Mouse (Mus musculus) CH12.LX (cell line): ENCODE measurements around the gene Nmnat2. TPM values are rescaled to one million over a fixed set of nuclear protein-coding genes. Genes with fewer than 3 reads are reported as not detected.

Experiments used
- DNase-seq: peaks from one replicate; pipeline ENCODE4 v3.0.0-alpha.2; 2013; ENCODE audit errors: extremely low read depth
- H3K27ac ChIP-seq: 2 replicates; pipeline ENCODE4 v1.5.1; 2012; ENCODE audit warnings: low read depth, mild to moderate bottlenecking, control low read depth, moderate library complexity; ENCODE audit not compliant: insufficient read depth
- H3K27me3 ChIP-seq: replicated peaks from 2 replicates; pipeline ENCODE3; 2012; ENCODE audit warnings: inconsistent platforms
- H3K36me3 ChIP-seq, 2 experiments: replicated peaks in 1 of 2; 2 replicates each; pipeline versions ENCODE3 to v1.6.1; 2012; ENCODE audit warnings: inconsistent platforms in 1 of 2, low read length in 1 of 2, mild to moderate bottlenecking in 1 of 2, mixed read lengths in 1 of 2, moderate library complexity in 1 of 2; ENCODE audit not compliant: control insufficient read depth in 1 of 2, insufficient read depth in 1 of 2
- H3K4me1 ChIP-seq, 2 experiments: 2 replicates each; pipeline ENCODE4 v1.6.1; 2012; ENCODE audit warnings: inconsistent platforms in 1 of 2, moderate library complexity in 1 of 2; ENCODE audit not compliant: insufficient read depth in 2 of 2, control insufficient read depth in 1 of 2
- H3K4me2 ChIP-seq: 2 replicates; pipeline ENCODE4 v1.6.1; 2012; ENCODE audit warnings: low read depth, mild to moderate bottlenecking, control low read depth; ENCODE audit not compliant: poor library complexity, insufficient read depth, severe bottlenecking
- H3K4me3 ChIP-seq, 3 experiments: fragments of 150-350 bp in 1 of 3; sonication (generic) in 1 of 3; replicated peaks in 1 of 3; 2 replicates each; pipeline versions ENCODE3 to v1.5.1; 2011 to 2012; ENCODE audit warnings: low read depth in 2 of 3, low read length in 2 of 3, mild to moderate bottlenecking in 2 of 3, moderate library complexity in 2 of 3, control low read depth in 1 of 3, improper control_type of control experiment in 1 of 3, inconsistent platforms in 1 of 3, mixed read lengths in 1 of 3; ENCODE audit not compliant: poor library complexity in 1 of 3
- H3K79me2 ChIP-seq: replicated peaks from 2 replicates; pipeline ENCODE4 v1.6.1; 2012; ENCODE audit warnings: mild to moderate bottlenecking, moderate library complexity; ENCODE audit not compliant: control insufficient read depth, poor library complexity, insufficient read depth, severe bottlenecking; ENCODE audit errors: extremely low read depth
- H3K9ac ChIP-seq: 2 replicates; pipeline ENCODE4 v1.6.1; 2012; ENCODE audit warnings: low read depth, mild to moderate bottlenecking, control low read depth, moderate library complexity; ENCODE audit not compliant: insufficient read depth
- H3K9me3 ChIP-seq: replicated peaks from 2 replicates; pipeline ENCODE3; 2012; ENCODE audit warnings: low read length, inconsistent platforms, mixed read lengths
- EP300 ChIP-seq: IDR thresholded peaks from 2 replicates; pipeline ENCODE4 v1.6.1; 2011; ENCODE audit warnings: low read length, improper control_type of control experiment
- MAZ ChIP-seq: IDR thresholded peaks from 2 replicates; pipeline ENCODE4 v1.6.1; 2012; ENCODE audit warnings: low read depth, mild to moderate bottlenecking, inconsistent platforms, low read length, improper control_type of control experiment, moderate library complexity
- MXI1 ChIP-seq: IDR thresholded peaks from 2 replicates; pipeline ENCODE4 v1.6.1; 2011; ENCODE audit warnings: mild to moderate bottlenecking, low read depth, low read length, improper control_type of control experiment
- MYC ChIP-seq: IDR thresholded peaks from 2 replicates; pipeline ENCODE4 v1.6.1; 2011; ENCODE audit warnings: low read depth, mild to moderate bottlenecking, improper control_type of control experiment, low read length
- NELFE ChIP-seq: IDR thresholded peaks from 2 replicates; pipeline ENCODE4 v1.6.1; 2011; ENCODE audit warnings: low read depth, low read length, improper control_type of control experiment
- POLR2A ChIP-seq: IDR thresholded peaks from 2 replicates; pipeline ENCODE4 v1.6.1; 2011; ENCODE audit warnings: low read depth, mild to moderate bottlenecking, improper control_type of control experiment, low read length
- SIN3A ChIP-seq: IDR thresholded peaks from 2 replicates; pipeline ENCODE4 v1.6.1; 2012; ENCODE audit warnings: low read length, improper control_type of control experiment, inconsistent platforms
- ZKSCAN1 ChIP-seq: IDR thresholded peaks from 2 replicates; pipeline ENCODE4 v1.6.1; 2012; ENCODE audit warnings: low read depth, inconsistent platforms, low read length, improper control_type of control experiment, borderline replicate concordance
- ZMIZ1 ChIP-seq: IDR thresholded peaks from 2 replicates; pipeline ENCODE4 v1.6.1; 2012; ENCODE audit warnings: low read depth, mild to moderate bottlenecking, inconsistent platforms, low read length, improper control_type of control experiment
- dilution Hi-C: fragments of 300-500 bp; cut with MboI; formaldehyde crosslinking; loops from 2 replicates; pipeline ENCODE4 v1.14.3; 2020; ENCODE audit warnings: low sequenced_read_pairs; ENCODE audit not compliant: extremely low pct_unique_long_range_greater_than_20kb, extremely low pct_ligation_motif_present
- in situ Hi-C: fragments of 300-500 bp; cut with MboI; formaldehyde crosslinking; loops from 3 replicates; pipeline ENCODE4 v1.14.3; 2019; ENCODE audit warnings: low sequenced_read_pairs, low pct_ligation_motif_present, low pct_unique_long_range_greater_than_20kb, mixed read lengths
- polyA plus RNA-seq: library from polyadenylated mRNA; unstranded; fragments of >175 nt; gene quantifications from 2 replicates; pipeline ENCODE4 v1.2.1, GENCODE M21; 2012; ENCODE audit warnings: low read depth; ENCODE audit not compliant: insufficient read length
- total RNA-seq, 2 experiments: library from RNA; depleted of rRNA; stranded (reverse); fragments of 300-350 nt in 1 of 2; fragments of >200 nt in 1 of 2; gene quantifications; 2 replicates each; pipeline ENCODE4 v1.2.3; 2012 to 2014

Nmnat2 gene
- total and polyA plus RNA-seq, 3 experiments = 0.04 to 0.09 (median 0.09) TPM

- dilution Hi-C loops = no loop called here
- no peaks in the 10 kb centered on the region for H3K4me1 ChIP-seq
Observed at GRCm38 (mm10) chr1:153016465-153017163, 61.8 kb downstream of the Nmnat2 start.

GRCm38 (mm10) chr1:153019128-153019527 is 64.3 kb downstream of the Nmnat2 start:
- in situ Hi-C loops = no loop called here
- no peak overlapping the region for H3K4me3 ChIP-seq
- no peaks in the 10 kb centered on the region for H3K79me2 ChIP-seq
- no peak for DNase-seq
- no peaks in the 10 kb centered on the region for H3K9me3 ChIP-seq
- dilution Hi-C loops = no loop called here
- no peaks in the 10 kb centered on the region for H3K4me1 ChIP-seq
- no peaks in the 10 kb centered on the region for H3K27me3 ChIP-seq
- no peak overlapping the region for H3K9ac ChIP-seq
- TF ChIP-seq ZKSCAN1 (peak; percentile 79), ZMIZ1 (no peak)
- H3K4me2 ChIP-seq = no peak overlapping the region
- H3K36me3 ChIP-seq = no peaks in the 10 kb centered on the region
- H3K27ac ChIP-seq = no peak overlapping the region

More at GRCm38 (mm10) chr1:153016465-153017163, 61.8 kb downstream of the Nmnat2 start:
- TF ChIP-seq MXI1 = no peak
- Histone ChIP-seq H3K4me2 (no peak overlapping the region), H3K27me3 (no peaks in the 10 kb centered on the region), H3K36me3 (no peaks in the 10 kb centered on the region), H3K9ac (no peak overlapping the region), H3K4me3 (no peak overlapping the region), H3K27ac (no peak overlapping the region), H3K9me3 (no peaks in the 10 kb centered on the region), H3K79me2 (no peaks in the 10 kb centered on the region)
- DNase-seq = no peak
- in situ Hi-C loops = no loop called here

GRCm38 (mm10) chr1:153019623-153020022 is 64.8 kb downstream of the Nmnat2 start:
- dilution Hi-C loops (no loop called here), in situ Hi-C loops (no loop called here)
- H3K4me3 ChIP-seq = no peak overlapping the region
- H3K4me2 ChIP-seq = no peak overlapping the region
- H3K79me2 ChIP-seq = no peaks in the 10 kb centered on the region
- no peak overlapping the region for H3K27ac ChIP-seq
- no peaks in the 10 kb centered on the region for H3K9me3 ChIP-seq
- no peaks in the 10 kb centered on the region for H3K4me1 ChIP-seq
- H3K27me3 ChIP-seq = no peaks in the 10 kb centered on the region
- no peak overlapping the region for H3K9ac ChIP-seq
- TF ChIP-seq MXI1 (no peak), SIN3A (no peak), MAZ (no peak), NELFE (no peak), MYC (no peak), EP300 (no peak), POLR2A (no peak)
- DNase-seq = no peak
- H3K36me3 ChIP-seq = no peaks in the 10 kb centered on the region
